Mouse (Mus musculus) midbrain, postnatal 0 days (tissue): ENCODE measurements around the gene Lrrc23. TPM values are rescaled to one million over a fixed set of nuclear protein-coding genes. Genes with fewer than 3 reads are reported as not detected.

Experiments
- ATAC-seq: fragments of 200-750 bp; cut with Nextera tagmentation; 2 replicates; pipeline ENCODE4 v1.8.0; 2017; ENCODE audit warnings: moderate number of reproducible peaks, mild to moderate bottlenecking, moderate TSS enrichment, moderate library complexity; ENCODE audit not compliant: low FRiP score
- DNase-seq: peaks from one replicate; pipeline ENCODE4 v3.0.0-alpha.2; 2015; ENCODE audit warnings: low spot score
- H3K27ac ChIP-seq: fragments of 300-500 bp; sonication (generic); 2 replicates; pipeline ENCODE4 v1.5.1; 2014; ENCODE audit warnings: low read depth, mild to moderate bottlenecking, low read length, mixed read lengths
- H3K27me3 ChIP-seq: fragments of 300-500 bp; sonication (generic); 2 replicates; pipeline ENCODE4 v1.6.1; 2014; ENCODE audit warnings: low read length, control low read depth, mixed read lengths; ENCODE audit not compliant: insufficient read depth
- H3K36me3 ChIP-seq: fragments of 300-500 bp; sonication (generic); 2 replicates; pipeline ENCODE4 v1.6.1; 2014; ENCODE audit warnings: low read length, control low read depth, mixed read lengths; ENCODE audit not compliant: insufficient read depth
- H3K4me1 ChIP-seq: fragments of 300-500 bp; sonication (generic); 2 replicates; pipeline ENCODE4 v1.6.1; 2014; ENCODE audit warnings: mild to moderate bottlenecking, control low read depth, antibody characterized with exemption, low read length, mixed read lengths; ENCODE audit not compliant: insufficient read depth
- H3K4me2 ChIP-seq: fragments of 300-500 bp; sonication (generic); 2 replicates; pipeline ENCODE4 v1.6.1; 2014; ENCODE audit warnings: low read depth, mild to moderate bottlenecking, low read length, mixed read lengths; ENCODE audit not compliant: poor library complexity, severe bottlenecking
- H3K4me3 ChIP-seq: fragments of 300-500 bp; sonication (generic); 2 replicates; pipeline ENCODE4 v1.5.1; 2014; ENCODE audit warnings: low read depth, mild to moderate bottlenecking, low read length, moderate library complexity
- H3K9ac ChIP-seq: fragments of 300-500 bp; sonication (generic); replicated peaks from 2 replicates; pipeline ENCODE4 v1.6.1; 2014; ENCODE audit warnings: mild to moderate bottlenecking, low read length, moderate library complexity, mixed read lengths; ENCODE audit not compliant: poor library complexity, severe bottlenecking
- H3K9me3 ChIP-seq: fragments of 300-500 bp; sonication (generic); 2 replicates; pipeline ENCODE4 v1.6.1; 2016; ENCODE audit warnings: low read length, control low read depth
- CTCF ChIP-seq: IDR thresholded peaks from 2 replicates; pipeline ENCODE4 v1.5.1; 2016; ENCODE audit warnings: antibody characterized with exemption, mild to moderate bottlenecking
- WGBS: fragments of 180-500 bp; shearing (Covaris S2); extraction: QIAGEN DNeasy Blood & Tissue Kit; methylation state at CpG from one replicate; pipeline ENCODE4 v1.1.7; 2014; 5-methylcytosine and 5-hydroxymethylcytosine counted together
- polyA plus RNA-seq: library from polyadenylated mRNA; unstranded; fragments of >200 nt; fragmentation: Nextera tagmentation; extraction: Ambion mirVana; gene quantifications from 2 replicates; pipeline ENCODE4 v1.2.1, GENCODE M21; 2015
- total RNA-seq: library from RNA; depleted of rRNA; stranded (reverse); fragments of >200 nt; gene quantifications from 2 replicates; pipeline ENCODE4 v1.2.3, GENCODE M21; 2014; rRNA removed

The Lrrc23 gene
- total RNA-seq: 12.7 and 12.8 TPM in 2 replicates
- polyA plus RNA-seq: 6.1 and 9.0 TPM in 2 replicates

GRCm38 (mm10) chr6:124779222-124779983 lies at the start of gene Lrrc23:
Gene Lrrc23, minus strand, starts transcription at chr6:124779727.
- TF ChIP-seq CTCF: no peak
- Histone ChIP-seq H3K27ac (no peak within 1 kb of the TSS), H3K4me3 (peak within 1 kb of the TSS; percentile 22), H3K9ac (peak within 1 kb of the TSS; percentile 14; the same call in 1 of the 2 replicates), H3K4me1 (no peaks in the 10 kb centered on the region; the same call in 1 of the 2 replicates), H3K4me2 (peak within 1 kb of the TSS; percentile 48), H3K9me3 (no peaks in the 10 kb centered on the region), H3K27me3 (0 out of 2 replicates have a peak, but pooled peaks cover 4% of the 10 kb centered on the region), H3K36me3 (no peaks in the 10 kb centered on the region)
- ATAC-seq: peak; percentile 64
- peak; percentile 84 for DNase-seq
- WGBS: 1% methylated on average over 23 of the region's 23 CpGs

DNA sequence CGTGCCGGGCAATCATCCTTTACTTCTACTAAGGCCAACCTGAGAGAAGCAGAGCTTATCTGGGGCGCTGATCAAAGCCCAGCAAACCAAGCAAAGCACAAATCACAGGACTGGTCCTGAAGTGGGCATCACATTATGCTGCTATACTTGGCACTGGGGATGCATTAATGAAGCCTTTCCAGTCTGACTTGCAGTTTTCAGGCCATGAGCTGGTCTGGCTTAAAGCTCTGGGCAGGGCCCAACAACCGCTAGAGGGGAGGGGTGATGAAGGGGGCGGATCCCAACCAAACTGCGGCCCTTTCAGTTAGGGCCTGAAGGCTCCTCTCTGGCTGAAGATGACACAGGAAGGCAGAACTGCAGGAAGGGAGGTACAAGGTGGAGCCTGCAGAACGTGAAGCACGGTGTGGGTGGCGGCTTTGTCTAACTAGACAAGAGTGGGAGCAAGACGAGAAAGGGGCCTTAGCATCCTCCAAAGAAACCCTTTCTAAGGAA lies 48.6 kb upstream of the Lrrc23 start:
- ATAC-seq (no peak), DNase-seq (peak; percentile 65)
- Histone ChIP-seq H3K4me3 (peak overlapping the region; percentile 61), H3K27ac (peak overlapping the region; percentile 52), H3K27me3 (no peaks in the 10 kb centered on the region), H3K36me3 (peaks cover 29% of the 10 kb centered on the region), H3K9me3 (no peaks in the 10 kb centered on the region), H3K9ac (peak overlapping the region; percentile 64), H3K4me2 (peak overlapping the region; percentile 89), H3K4me1 (peaks cover 4% of the 10 kb centered on the region)
- TF ChIP-seq CTCF: no peak
- 21% methylated on average over 10 of the region's 10 CpGs for WGBS

DNA sequence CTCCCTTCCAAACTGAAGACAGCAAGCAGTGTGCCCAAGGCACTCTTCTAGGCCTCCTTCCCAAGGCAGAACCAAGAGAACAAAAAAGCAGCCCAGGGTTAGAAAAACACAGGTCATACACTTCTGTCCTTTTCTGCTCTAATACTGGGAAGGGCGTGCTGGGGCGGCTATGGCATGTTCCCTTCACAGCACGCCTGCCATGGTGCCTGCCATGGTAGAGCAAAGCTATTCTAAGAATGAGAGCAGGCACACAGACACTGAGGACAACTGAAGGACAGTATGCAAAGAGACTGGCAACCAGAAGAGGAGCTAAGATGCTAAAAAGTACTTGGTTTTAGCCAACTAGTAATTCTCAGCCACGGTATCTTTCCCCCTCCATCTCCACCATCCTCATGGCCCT lies 42.5 kb upstream of the Lrrc23 start:
- WGBS: 97% methylated on average over 4 of the region's 4 CpGs
- no peak for TF ChIP-seq CTCF
- H3K9me3 ChIP-seq: no peaks in the 10 kb centered on the region
- ATAC-seq: no peak
- no peak overlapping the region for H3K4me2 ChIP-seq
- H3K36me3 ChIP-seq: peaks cover 84% of the 10 kb centered on the region
- no peak overlapping the region for H3K27ac ChIP-seq
- no peaks in the 10 kb centered on the region for H3K27me3 ChIP-seq
- no peak overlapping the region for H3K9ac ChIP-seq
- H3K4me1 ChIP-seq: no peaks in the 10 kb centered on the region
- no peak overlapping the region for H3K4me3 ChIP-seq
- DNase-seq: no peak

GRCm38 (mm10) chr6:124820891-124821290 lies 41.4 kb upstream of the Lrrc23 start:
- Histone ChIP-seq H3K9me3 (no peaks in the 10 kb centered on the region), H3K9ac (no peak overlapping the region), H3K36me3 (peaks cover 89% of the 10 kb centered on the region), H3K4me1 (no peaks in the 10 kb centered on the region), H3K4me3 (no peak overlapping the region), H3K4me2 (no peak overlapping the region), H3K27me3 (no peaks in the 10 kb centered on the region), H3K27ac (no peak overlapping the region)
- ATAC-seq (no peak), DNase-seq (no peak)
- 93% methylated on average over 5 of the region's 5 CpGs for WGBS
- no peak for TF ChIP-seq CTCF

DNA sequence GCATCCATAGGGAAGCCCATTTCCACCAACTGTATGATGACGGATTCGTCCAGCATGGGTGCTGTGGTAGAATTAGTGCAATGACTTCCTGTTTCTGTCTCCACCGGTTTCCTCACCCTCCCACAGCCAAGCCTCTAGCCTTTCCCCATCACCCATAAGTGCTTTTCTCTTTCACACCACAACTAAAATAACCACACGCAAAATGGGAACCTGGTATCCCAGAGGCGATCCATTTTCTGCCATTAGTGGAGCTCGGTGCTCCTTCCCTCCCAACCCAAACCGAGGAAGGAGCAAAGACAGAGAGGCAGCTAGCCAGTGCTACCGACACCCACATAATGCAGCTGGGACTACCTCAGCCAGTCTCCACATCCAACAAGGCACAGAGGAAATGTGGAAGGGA lies 38.4 kb upstream of the Lrrc23 start:
- no peak for ATAC-seq
- Histone ChIP-seq H3K4me2 (no peak overlapping the region), H3K4me1 (peaks cover 5% of the 10 kb centered on the region), H3K9ac (no peak overlapping the region), H3K27ac (no peak overlapping the region), H3K4me3 (no peak overlapping the region), H3K36me3 (peaks cover 70% of the 10 kb centered on the region), H3K27me3 (no peaks in the 10 kb centered on the region), H3K9me3 (no peaks in the 10 kb centered on the region)
- 95% methylated on average over 8 of the region's 8 CpGs for WGBS
- no peak for TF ChIP-seq CTCF
- no peak for DNase-seq

GRCm38 (mm10) chr6:124817563-124817962 lies 38.0 kb upstream of the Lrrc23 start:
- DNase-seq: no peak
- Histone ChIP-seq H3K4me1 (peaks cover 7% of the 10 kb centered on the region), H3K27me3 (no peaks in the 10 kb centered on the region), H3K4me2 (no peak overlapping the region), H3K9ac (no peak overlapping the region), H3K27ac (no peak overlapping the region), H3K4me3 (no peak overlapping the region), H3K9me3 (no peaks in the 10 kb centered on the region), H3K36me3 (peaks cover 66% of the 10 kb centered on the region)
- no peak for ATAC-seq
- 96% methylated on average over 8 of the region's 8 CpGs for WGBS
- TF ChIP-seq CTCF: no peak
